Mouse (Mus musculus) liver, adult 2 months (tissue): ENCODE results near the gene Irf2bp2. TPM values are rescaled to one million over a fixed set of nuclear protein-coding genes. Genes with fewer than 3 reads are reported as not detected.

ENCODE experiments used
- DNase-seq: peaks from one replicate; pipeline ENCODE4 v3.0.0-alpha.2; 2011; ENCODE audit warnings: low read depth, low spot score; ENCODE audit errors: extremely low read depth
- H3K27ac ChIP-seq: fragments of 200-500 bp; replicated peaks from 2 replicates; pipeline ENCODE4 v1.5.1; 2012; ENCODE audit warnings: low read depth, mild to moderate bottlenecking, control low read depth, inconsistent platforms, low read length; ENCODE audit not compliant: insufficient read depth
- H3K27me3 ChIP-seq: fragments of 200-500 bp; 2 replicates; pipeline ENCODE4 v1.6.1; 2012; ENCODE audit warnings: mild to moderate bottlenecking, moderate library complexity, low read length, inconsistent platforms; ENCODE audit not compliant: control insufficient read depth, insufficient read depth
- H3K36me3 ChIP-seq: fragments of 200-500 bp; 2 replicates; pipeline ENCODE4 v1.6.1; 2012; ENCODE audit warnings: low read length, inconsistent platforms; ENCODE audit not compliant: control insufficient read depth, insufficient read depth
- H3K4me1 ChIP-seq: fragments of 200-500 bp; 2 replicates; pipeline ENCODE4 v1.6.1; 2011; ENCODE audit warnings: low read length; ENCODE audit not compliant: control insufficient read depth, insufficient read depth
- H3K4me3 ChIP-seq: fragments of 200-500 bp; 2 replicates; pipeline ENCODE4 v1.5.1; 2011; ENCODE audit warnings: low read depth, mild to moderate bottlenecking, control low read depth, low read length, moderate library complexity; ENCODE audit not compliant: insufficient read depth
- H3K79me2 ChIP-seq: fragments of 200-500 bp; 2 replicates; pipeline ENCODE4 v1.6.1; 2012; ENCODE audit warnings: inconsistent platforms, mild to moderate bottlenecking, low read length, moderate library complexity; ENCODE audit not compliant: control insufficient read depth, insufficient read depth
- H3K9ac ChIP-seq: fragments of 200-500 bp; 2 replicates; pipeline ENCODE4 v1.6.1; 2012; ENCODE audit warnings: low read depth, mild to moderate bottlenecking, control low read depth, inconsistent platforms, low read length
- CTCF ChIP-seq: fragments of 200-500 bp; IDR thresholded peaks from 2 replicates; pipeline ENCODE4 v1.5.1; 2011; ENCODE audit warnings: low read depth, low read length, control low read depth
- POLR2A ChIP-seq: fragments of 200-500 bp; IDR thresholded peaks from 2 replicates; pipeline ENCODE4 v1.6.1; 2011; ENCODE audit warnings: low read length, control low read depth; ENCODE audit not compliant: insufficient read depth; ENCODE audit errors: extremely low read depth
- WGBS: fragments of 180-500 bp; shearing (Covaris S2); methylation state at CpG from one replicate; pipeline ENCODE4 v1.1.7; 2018; 5-methylcytosine and 5-hydroxymethylcytosine counted together
- polyA plus RNA-seq: library from polyadenylated mRNA; depleted of rRNA; stranded (reverse); fragments of >200 nt; gene quantifications from 2 replicates; pipeline ENCODE4 v1.2.3, GENCODE M21; 2012
- total RNA-seq: library from RNA; depleted of rRNA; stranded (reverse); fragments of >200 nt; gene quantifications from 2 replicates; pipeline ENCODE4 v1.2.3, GENCODE M21; 2014

Gene Irf2bp2
- total and polyA plus RNA-seq, 2 experiments, result 20.3 to 26.3 TPM

DNA sequence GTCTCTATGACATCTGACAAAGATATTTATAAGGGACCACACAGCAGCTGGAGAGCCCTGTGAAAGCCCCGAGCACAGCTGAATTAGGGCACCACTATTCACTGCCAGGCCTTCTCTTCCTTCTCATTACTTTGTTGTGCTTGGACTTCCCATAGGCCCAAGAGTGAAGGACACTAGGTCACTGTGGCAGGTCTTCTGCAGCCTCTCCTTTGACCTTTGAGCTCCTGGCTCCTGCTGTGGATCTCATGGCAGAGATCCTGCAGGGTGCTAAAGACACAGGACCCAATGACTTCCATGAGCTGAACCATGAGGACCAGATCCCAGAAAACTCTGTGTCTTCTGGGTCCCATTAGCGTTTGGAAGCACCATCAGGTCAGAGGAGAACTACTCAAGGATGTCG lies 15.1 kb downstream of the Irf2bp2 start:
- peaks cover 14% of the 10 kb centered on the region for H3K4me1 ChIP-seq
- WGBS, result 75% methylated on average over 3 of the region's 3 CpGs
- H3K4me3 ChIP-seq, result no peak overlapping the region
- H3K27ac ChIP-seq, result no peak overlapping the region
- H3K36me3 ChIP-seq, result no peaks in the 10 kb centered on the region
- no peaks in the 10 kb centered on the region for H3K79me2 ChIP-seq
- peak; percentile 82 for DNase-seq
- H3K27me3 ChIP-seq, result no peaks in the 10 kb centered on the region
- TF ChIP-seq POLR2A, result no peak
- no peak for TF ChIP-seq CTCF
- no peak overlapping the region for H3K9ac ChIP-seq

DNA sequence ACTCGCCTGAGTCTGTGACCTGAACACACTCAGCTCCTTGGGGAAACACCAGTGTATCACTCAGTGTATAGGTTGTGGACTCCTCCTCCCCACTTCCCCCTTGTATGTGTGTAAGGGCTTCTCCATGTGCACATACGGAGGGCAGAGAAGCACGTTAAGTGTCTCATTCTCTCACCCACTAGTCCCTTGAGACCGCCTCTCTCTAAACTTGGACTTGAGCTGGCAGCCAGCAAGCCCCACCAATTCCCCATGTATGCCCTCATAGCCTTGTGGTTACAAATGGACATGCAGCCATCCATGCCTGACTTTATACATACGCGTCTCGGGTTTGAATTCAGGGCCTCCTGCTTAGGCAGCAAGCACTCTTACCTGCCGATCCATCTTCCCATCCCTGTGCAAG lies 16.9 kb downstream of the Irf2bp2 start:
- Histone ChIP-seq H3K4me1 (peaks cover 5% of the 10 kb centered on the region), H3K27me3 (no peaks in the 10 kb centered on the region), H3K79me2 (no peaks in the 10 kb centered on the region), H3K27ac (no peak overlapping the region), H3K4me3 (no peak overlapping the region), H3K36me3 (no peaks in the 10 kb centered on the region), H3K9ac (no peak overlapping the region)
- TF ChIP-seq CTCF (no peak), POLR2A (no peak)
- 98% methylated on average over 8 of the region's 8 CpGs for WGBS
- no peak for DNase-seq

DNA sequence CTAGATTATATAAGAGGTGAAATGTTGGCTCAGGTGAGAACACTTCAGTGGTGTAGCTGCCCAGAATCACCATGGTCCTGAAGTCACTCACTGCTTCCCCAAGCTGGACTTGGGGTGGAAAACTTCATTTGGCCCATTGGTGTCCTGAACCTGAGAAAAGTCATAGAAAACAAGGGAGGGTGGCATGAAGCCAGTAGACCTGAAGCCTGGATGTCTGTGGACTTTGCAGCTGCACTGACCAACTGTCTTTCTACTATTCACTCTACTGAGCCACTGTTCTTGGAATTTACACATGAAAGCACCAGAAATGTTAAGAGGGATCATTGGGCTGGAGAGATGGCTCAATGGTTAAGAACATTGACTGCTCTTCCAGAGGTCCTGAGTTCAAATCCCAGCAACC lies 17.7 kb downstream of the Irf2bp2 start:
- TF ChIP-seq CTCF (no peak), POLR2A (no peak)

DNA sequence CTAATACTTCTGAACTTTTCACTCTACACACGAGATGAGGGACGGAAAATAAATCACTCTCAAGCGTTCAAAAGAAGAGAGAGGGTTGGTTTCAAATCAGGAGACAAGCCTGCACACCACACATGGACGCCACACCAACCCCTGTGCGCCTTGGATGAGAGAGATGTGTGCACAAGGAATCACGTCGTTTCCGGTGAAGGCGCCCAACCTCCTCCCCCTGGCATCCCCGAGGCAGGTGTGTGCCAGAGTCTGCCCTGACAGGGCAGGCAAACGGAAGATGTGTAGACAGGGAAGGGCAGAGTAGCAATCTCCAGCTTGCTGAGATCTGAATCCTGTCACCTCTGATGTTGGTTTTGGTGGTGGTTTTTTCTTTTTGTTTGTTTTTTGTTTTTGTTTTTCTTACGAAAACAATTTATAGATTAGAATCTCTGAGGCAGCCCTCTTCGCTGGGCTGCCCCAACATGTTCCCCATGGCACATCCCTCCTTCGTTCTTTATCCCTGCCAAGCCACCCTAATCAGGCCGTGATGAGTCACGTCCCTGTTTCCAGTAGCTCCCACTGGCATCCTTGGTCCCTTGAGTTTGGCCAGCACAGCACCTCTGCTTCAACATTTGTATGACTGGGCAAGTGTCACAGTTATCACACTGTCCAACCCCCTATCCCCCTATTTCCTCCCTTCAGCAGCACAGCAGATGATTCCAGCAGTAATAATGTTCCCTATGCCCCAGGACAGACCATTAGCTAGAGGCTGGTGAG lies 18.7 kb downstream of the Irf2bp2 start:
- DNase-seq, result no peak
- H3K27ac ChIP-seq, result no peak overlapping the region
- WGBS, result 81% methylated on average over 16 of the region's 16 CpGs
- H3K4me1 ChIP-seq, result peaks cover 5% of the 10 kb centered on the region
- no peak overlapping the region for H3K4me3 ChIP-seq
- H3K27me3 ChIP-seq, result no peaks in the 10 kb centered on the region
- no peaks in the 10 kb centered on the region for H3K79me2 ChIP-seq
- no peaks in the 10 kb centered on the region for H3K36me3 ChIP-seq
- TF ChIP-seq CTCF (no peak), POLR2A (no peak)
- H3K9ac ChIP-seq, result no peak overlapping the region

More for the DNA sequence above, 17.7 kb downstream of the Irf2bp2 start:
- Histone ChIP-seq H3K9ac (no peak overlapping the region), H3K36me3 (no peaks in the 10 kb centered on the region), H3K27ac (no peak overlapping the region), H3K27me3 (no peaks in the 10 kb centered on the region), H3K4me1 (peaks cover 5% of the 10 kb centered on the region), H3K4me3 (no peak overlapping the region), H3K79me2 (no peaks in the 10 kb centered on the region)
- DNase-seq, result no peak

DNA sequence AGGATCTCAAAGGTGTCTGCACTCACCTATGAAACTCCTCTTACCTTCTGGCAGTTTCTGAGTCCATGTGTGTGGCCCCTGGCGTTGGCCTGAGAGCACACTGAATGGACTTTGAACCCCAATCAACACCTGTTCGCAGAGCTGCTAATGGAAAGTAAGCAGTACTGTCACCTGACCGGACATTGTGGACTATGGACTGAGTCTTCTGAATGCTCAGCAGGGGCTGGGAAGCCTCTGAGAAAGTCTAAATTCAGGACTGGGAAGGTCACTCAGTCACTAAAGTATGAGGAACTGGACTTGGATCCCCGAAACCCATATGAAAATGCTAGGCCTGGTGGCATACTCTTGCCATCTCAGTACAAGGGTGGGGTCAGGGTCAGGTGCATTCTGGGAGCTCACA lies 19.9 kb downstream of the Irf2bp2 start:
- no peaks in the 10 kb centered on the region for H3K79me2 ChIP-seq
- WGBS, result 32% methylated on average over 4 of the region's 4 CpGs
- no peak overlapping the region for H3K9ac ChIP-seq
- peak; percentile 90 for DNase-seq
- no peak overlapping the region for H3K4me3 ChIP-seq
- H3K27me3 ChIP-seq, result no peaks in the 10 kb centered on the region
- peaks cover 5% of the 10 kb centered on the region for H3K4me1 ChIP-seq
- peak overlapping the region; percentile 35 for H3K27ac ChIP-seq
- no peak for TF ChIP-seq POLR2A
- TF ChIP-seq CTCF, result no peak
- no peaks in the 10 kb centered on the region for H3K36me3 ChIP-seq

DNA sequence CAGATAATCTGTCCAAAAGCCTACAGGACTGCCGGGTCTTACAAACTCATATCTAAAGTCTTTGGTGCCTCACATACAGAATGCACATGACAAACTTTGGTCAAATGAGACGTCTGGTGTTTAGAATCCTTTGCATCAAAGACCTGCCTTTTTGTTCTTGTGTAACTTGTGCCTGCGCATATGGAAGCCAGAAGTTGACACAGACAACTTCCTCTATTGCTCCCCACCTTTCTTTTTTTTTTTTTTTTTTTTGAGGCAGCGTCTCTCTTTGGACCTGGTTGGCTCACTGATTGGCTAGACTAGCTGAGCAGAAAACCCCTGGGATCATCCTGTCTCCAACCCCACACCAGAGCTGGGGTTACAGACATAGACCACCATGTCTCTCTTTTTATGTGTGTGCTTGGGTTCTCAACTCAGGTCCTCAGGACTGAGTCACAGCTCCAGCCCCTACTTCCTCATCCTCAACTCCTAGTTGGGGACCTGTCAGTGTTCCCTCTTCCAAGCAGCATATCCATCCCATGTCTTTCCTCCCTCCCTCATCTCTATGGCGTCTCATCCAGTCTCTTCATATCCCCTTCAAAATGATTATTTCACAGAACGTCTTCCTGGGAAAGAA lies 20.6 kb downstream of the Irf2bp2 start:
- no peak overlapping the region for H3K27ac ChIP-seq
- no peak for DNase-seq
- no peaks in the 10 kb centered on the region for H3K27me3 ChIP-seq
- H3K36me3 ChIP-seq, result no peaks in the 10 kb centered on the region
- H3K79me2 ChIP-seq, result no peaks in the 10 kb centered on the region
- no peak overlapping the region for H3K9ac ChIP-seq
- WGBS, result 92% methylated on average over 6 of the region's 6 CpGs
- no peak for TF ChIP-seq CTCF
- TF ChIP-seq POLR2A, result no peak
- no peak overlapping the region for H3K4me3 ChIP-seq
- H3K4me1 ChIP-seq, result peaks cover 5% of the 10 kb centered on the region
